Mouse (Mus musculus) neural tube, embryonic 13.5 days (tissue): ENCODE measurements around the gene Gnpat. TPM values are rescaled to one million over a fixed set of nuclear protein-coding genes. Genes with fewer than 3 reads are reported as not detected.

ENCODE experiments used
- ATAC-seq: fragments of 200-750 bp; cut with Nextera tagmentation; 2 replicates; pipeline ENCODE4 v1.8.0; 2017; ENCODE audit warnings: low read depth, mild to moderate bottlenecking, moderate TSS enrichment, moderate library complexity
- H3K27ac ChIP-seq: fragments of 300-500 bp; sonication (generic); replicated peaks from 2 replicates; pipeline ENCODE4 v1.5.1; 2015; ENCODE audit warnings: moderate library complexity, mild to moderate bottlenecking, inconsistent platforms
- H3K27me3 ChIP-seq: fragments of 300-500 bp; sonication (generic); 2 replicates; pipeline ENCODE4 v1.6.1; 2015; ENCODE audit warnings: mild to moderate bottlenecking, inconsistent platforms
- H3K36me3 ChIP-seq: fragments of 300-500 bp; sonication (generic); 2 replicates; pipeline ENCODE4 v1.6.1; 2015; ENCODE audit warnings: mild to moderate bottlenecking, inconsistent platforms
- H3K4me1 ChIP-seq: fragments of 300-500 bp; sonication (generic); replicated peaks from 2 replicates; pipeline ENCODE4 v1.6.1; 2015; ENCODE audit warnings: inconsistent platforms
- H3K4me2 ChIP-seq: fragments of 300-500 bp; sonication (generic); 2 replicates; pipeline ENCODE4 v1.6.1; 2015; ENCODE audit warnings: inconsistent platforms, mild to moderate bottlenecking, moderate library complexity
- H3K4me3 ChIP-seq: fragments of 300-500 bp; sonication (generic); 2 replicates; pipeline ENCODE4 v1.5.1; 2015; ENCODE audit warnings: mild to moderate bottlenecking, inconsistent platforms
- H3K9ac ChIP-seq: fragments of 300-500 bp; sonication (generic); 2 replicates; pipeline ENCODE4 v1.6.1; 2015; ENCODE audit warnings: moderate library complexity, mild to moderate bottlenecking, inconsistent platforms
- H3K9me3 ChIP-seq: fragments of 300-500 bp; sonication (generic); 2 replicates; pipeline ENCODE4 v1.6.1; 2016; ENCODE audit warnings: inconsistent platforms
- WGBS: fragments of 180-500 bp; shearing (Covaris S2); methylation state at CpG from one replicate; pipeline ENCODE4 v1.1.7; 2015; 5-methylcytosine and 5-hydroxymethylcytosine counted together
- polyA plus RNA-seq: library from polyadenylated mRNA; unstranded; fragments of >200 nt; fragmentation: Nextera tagmentation; extraction: Ambion mirVana; gene quantifications from 2 replicates; pipeline ENCODE4 v1.2.1, GENCODE M21; 2015

The Gnpat gene
- polyA plus RNA-seq, 1 experiment from 2014 or later, result 80.4 TPM

DNA sequence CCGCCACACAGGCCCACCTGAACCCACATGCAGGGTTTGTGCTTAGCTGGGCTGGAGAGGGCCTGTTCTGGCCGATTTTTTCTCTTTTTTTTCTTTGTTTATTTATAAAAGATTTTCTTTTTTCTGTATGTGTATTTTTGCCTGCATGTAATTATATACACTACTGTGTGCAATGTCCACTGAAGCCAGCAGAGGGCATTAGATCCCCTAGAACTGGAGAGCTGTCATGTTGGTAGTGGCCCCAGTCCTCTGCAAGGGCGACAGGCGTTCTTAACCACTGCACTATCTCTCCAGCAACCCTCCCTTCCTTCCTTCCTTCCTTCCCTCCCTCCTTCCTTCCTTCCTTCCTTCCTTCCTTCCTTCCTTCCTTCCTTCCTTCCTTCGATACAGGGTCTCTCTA, 25.6 kb downstream of the Gnpat start:
- Histone ChIP-seq H3K27me3 (no peaks in the 10 kb centered on the region), H3K4me3 (no peak overlapping the region), H3K9me3 (0 out of 2 replicates have a peak, but pooled peaks cover 7% of the 10 kb centered on the region), H3K9ac (no peak overlapping the region), H3K36me3 (peaks cover 92% of the 10 kb centered on the region), H3K27ac (no peak overlapping the region), H3K4me2 (no peak overlapping the region), H3K4me1 (0 out of 2 replicates have a peak, but pooled peaks cover 3% of the 10 kb centered on the region)
- 96% methylated on average over 5 of the region's 5 CpGs for WGBS
- no peak for ATAC-seq

DNA sequence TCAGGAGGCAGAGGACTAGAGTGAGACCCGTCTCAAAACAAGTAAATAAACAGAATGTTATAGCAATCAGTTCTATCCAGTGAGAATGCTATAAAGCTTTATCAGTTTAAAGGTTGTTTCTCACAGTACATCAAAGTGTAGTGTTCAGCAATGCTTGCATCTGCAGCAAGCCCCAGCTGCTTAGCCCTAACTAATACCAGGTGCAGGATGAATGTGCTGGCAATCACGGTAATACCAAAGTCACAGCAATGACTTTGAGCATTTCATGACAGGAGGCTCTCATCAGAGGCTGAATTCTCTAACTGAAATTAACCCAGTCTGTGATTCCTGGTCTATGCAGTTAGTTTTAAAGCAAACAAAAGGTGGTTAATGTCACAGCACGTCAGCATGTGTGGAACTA, 29.8 kb downstream of the Gnpat start:
- H3K4me3 ChIP-seq, result no peak overlapping the region
- H3K36me3 ChIP-seq, result peaks cover 77% of the 10 kb centered on the region
- H3K9ac ChIP-seq, result no peak overlapping the region
- 0 out of 2 replicates have a peak, but pooled peaks cover 7% of the 10 kb centered on the region for H3K9me3 ChIP-seq
- peaks cover 34% of the 10 kb centered on the region for H3K4me1 ChIP-seq
- 80% methylated on average over 3 of the region's 3 CpGs for WGBS
- no peak for ATAC-seq
- H3K27ac ChIP-seq, result no peak overlapping the region
- no peaks in the 10 kb centered on the region for H3K27me3 ChIP-seq
- H3K4me2 ChIP-seq, result no peak overlapping the region

DNA sequence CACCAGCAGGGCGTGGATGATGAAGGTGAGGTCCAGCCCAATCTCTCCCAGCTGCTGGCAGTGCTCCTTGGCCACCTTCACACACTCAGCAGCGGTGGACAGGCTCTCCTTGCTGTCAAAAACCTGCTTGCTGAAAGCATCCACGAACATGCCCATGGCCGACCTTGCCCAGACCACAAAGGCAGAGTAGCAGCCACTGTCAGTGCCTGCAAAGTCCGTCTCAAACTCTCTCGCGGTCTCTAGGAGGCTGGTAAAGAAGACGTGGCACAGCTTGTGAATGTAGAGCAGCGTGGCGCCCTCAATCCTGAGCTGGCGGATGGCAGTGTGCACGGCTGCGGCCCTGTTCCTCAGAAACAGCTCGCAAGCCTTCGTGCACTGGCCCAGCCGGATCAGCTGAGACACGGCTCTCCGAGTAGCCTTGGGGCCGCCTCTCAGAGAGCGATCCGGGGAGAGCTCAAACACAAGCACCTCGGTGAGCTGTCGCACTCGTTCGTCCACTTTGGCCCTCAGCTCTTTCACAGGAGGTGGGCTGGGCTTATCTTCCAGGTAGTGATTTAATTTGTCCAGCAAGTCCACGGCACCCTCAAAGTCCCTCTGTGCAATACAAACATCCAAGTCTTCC, 33.3 kb downstream of the Gnpat start:
- peak overlapping the region; percentile 98 for H3K4me3 ChIP-seq
- no peak for ATAC-seq
- peak overlapping the region; percentile 99 for H3K4me2 ChIP-seq
- 91% methylated on average over 26 of the region's 26 CpGs for WGBS
- H3K4me1 ChIP-seq, result peaks cover 47% of the 10 kb centered on the region
- no peaks in the 10 kb centered on the region for H3K27me3 ChIP-seq
- peaks cover 61% of the 10 kb centered on the region for H3K36me3 ChIP-seq
- no peaks in the 10 kb centered on the region for H3K9me3 ChIP-seq
- H3K27ac ChIP-seq, result no peak overlapping the region
- H3K9ac ChIP-seq, result peak overlapping the region; percentile 89

DNA sequence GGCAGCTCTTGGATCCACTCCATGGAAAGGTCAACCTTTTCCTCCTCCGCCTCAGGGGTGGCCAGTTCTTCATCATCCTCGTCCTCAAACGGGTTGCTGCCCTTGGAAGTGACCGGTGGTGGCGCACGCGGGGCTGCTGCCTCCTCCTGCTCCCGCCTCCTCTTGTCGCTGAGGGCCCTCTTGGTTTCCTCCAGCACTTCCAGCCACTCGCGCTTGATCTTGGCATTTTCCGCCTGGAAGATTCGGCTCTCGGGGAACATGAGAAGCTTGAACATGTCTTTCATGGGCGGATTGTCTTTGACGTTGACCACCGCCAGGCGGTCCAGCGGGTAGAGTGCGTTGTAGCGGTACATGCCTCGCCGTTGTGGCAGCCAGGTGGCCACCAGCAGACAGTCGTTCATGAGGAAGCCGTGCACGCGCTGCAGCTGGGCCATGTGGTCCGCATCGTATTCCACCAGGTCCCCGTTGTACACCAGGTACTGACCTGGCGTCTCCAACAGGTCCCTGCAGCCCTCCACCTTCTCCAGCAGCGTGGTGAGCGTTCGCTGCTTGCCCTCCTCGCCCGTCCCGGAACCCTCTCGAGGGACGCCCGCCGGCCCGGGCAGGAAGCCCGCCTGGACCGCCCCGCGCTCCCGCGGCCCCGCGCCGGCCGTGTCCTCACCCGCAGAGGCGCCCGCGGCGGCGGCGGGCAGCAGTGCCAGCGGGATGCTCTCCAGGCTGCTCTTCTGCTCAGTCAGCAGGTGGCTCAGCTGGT, 34.0 kb downstream of the Gnpat start:
- Histone ChIP-seq H3K9ac (peak overlapping the region; percentile 89), H3K4me1 (peaks cover 47% of the 10 kb centered on the region), H3K36me3 (peaks cover 60% of the 10 kb centered on the region), H3K27me3 (no peaks in the 10 kb centered on the region), H3K4me2 (peak overlapping the region; percentile 99), H3K9me3 (no peaks in the 10 kb centered on the region), H3K4me3 (peak overlapping the region; percentile 98), H3K27ac (peak overlapping the region; percentile 86)
- 1% methylated on average over 60 of the region's 60 CpGs for WGBS
- ATAC-seq, result peak; percentile 57

DNA sequence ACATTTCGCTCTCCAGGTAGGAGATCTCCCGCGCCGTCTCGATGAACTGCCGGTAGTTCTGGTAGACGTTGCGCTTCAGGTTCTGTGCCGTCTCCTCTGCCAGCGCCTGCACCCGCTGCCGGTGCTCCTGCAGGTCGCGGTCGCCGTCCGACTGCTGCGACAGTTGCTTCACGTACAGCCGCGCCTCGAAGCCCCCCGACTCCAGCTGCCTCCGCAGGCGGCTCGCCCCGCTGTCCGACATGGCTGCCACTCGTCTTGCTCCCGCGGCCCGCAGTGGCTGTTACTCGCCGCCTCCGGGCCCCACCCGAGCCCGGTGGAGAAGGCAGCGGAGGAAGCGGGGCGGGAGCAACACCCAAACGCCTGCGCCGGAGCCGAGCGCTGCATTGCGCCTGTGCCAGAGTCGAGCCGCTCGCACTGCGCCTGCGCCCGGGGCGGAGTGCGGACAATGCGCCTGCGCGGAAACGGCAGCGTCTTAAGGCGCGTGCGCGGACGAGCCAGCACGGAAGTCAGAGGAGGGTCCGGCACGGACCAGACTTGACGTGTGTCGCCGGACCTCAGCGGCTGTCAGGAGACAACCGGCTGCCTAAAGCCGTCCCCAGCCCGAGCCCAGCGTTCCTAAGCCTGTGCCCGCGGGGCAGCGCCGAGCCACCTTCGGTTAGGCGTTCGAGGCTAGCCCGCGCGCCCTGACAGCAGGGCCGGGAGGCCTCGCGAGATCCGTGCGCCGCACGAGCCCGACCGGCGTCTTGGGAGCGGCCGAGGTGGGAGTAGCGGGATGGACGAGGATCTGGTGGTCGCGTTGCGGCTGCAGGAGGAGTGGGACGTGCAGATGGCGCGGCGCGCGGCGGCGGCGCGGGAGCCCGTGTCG, 34.8 kb downstream of the Gnpat start, which contains the start of the genes Exoc8 and Sprtn:
Exoc8 (minus strand) TSS at position 320 of the 865 bp plus-strand sequence.
Sprtn (plus strand) TSS at position 501 of the 865 bp plus-strand sequence.
- Histone ChIP-seq H3K4me3 (peak within 1 kb of the TSS; percentile 98), H3K27ac (peak within 1 kb of the TSS; percentile 86), H3K9me3 (no peaks in the 10 kb centered on the region), H3K4me1 (peaks cover 47% of the 10 kb centered on the region), H3K9ac (peak within 1 kb of the TSS; percentile 89), H3K4me2 (peak within 1 kb of the TSS; percentile 99), H3K36me3 (peaks cover 62% of the 10 kb centered on the region), H3K27me3 (no peaks in the 10 kb centered on the region)
- ATAC-seq, result peak; percentile 90
- WGBS, result under 1% methylated on average over 114 of the region's 114 CpGs

DNA sequence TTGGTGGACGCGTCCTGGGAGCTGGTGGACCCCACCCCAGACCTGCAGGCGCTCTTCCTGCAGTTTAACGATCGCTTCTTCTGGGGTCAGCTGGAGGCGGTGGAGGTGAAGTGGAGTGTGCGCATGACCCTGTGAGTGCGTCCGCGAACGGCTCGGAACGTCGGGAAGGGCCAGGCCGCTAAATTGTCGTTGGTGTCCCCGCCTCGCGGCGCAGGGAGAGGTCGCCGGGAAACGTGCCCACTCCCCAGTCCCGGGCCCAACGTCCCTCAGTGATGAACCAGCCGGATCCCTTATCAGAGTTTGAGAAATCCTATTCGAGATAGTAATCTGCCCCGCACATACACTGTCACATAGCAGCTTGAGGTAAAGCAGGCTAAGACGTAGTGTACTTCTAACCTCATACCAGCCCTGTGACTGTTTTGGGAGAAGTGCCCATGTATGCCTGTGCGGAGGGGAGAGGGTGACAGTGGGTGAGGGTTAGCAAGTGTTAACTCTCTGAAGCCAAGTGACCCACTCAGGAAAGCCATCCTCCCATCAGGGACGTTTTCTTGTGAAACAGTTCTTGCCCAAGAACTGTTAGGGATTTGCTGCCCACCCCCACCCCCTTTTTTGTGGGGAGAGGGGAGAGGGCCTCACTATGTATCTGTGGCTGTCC, 35.5 kb downstream of the Gnpat start:
- Histone ChIP-seq H3K27me3 (no peaks in the 10 kb centered on the region), H3K4me3 (peak overlapping the region; percentile 98), H3K27ac (peak overlapping the region; percentile 86), H3K4me1 (peaks cover 44% of the 10 kb centered on the region), H3K4me2 (peak overlapping the region; percentile 99), H3K36me3 (peaks cover 66% of the 10 kb centered on the region), H3K9ac (peak overlapping the region; percentile 89), H3K9me3 (no peaks in the 10 kb centered on the region)
- ATAC-seq, result peak; percentile 10; the same call in 1 of the 2 replicates
- WGBS, result 6% methylated on average over 31 of the region's 31 CpGs

DNA sequence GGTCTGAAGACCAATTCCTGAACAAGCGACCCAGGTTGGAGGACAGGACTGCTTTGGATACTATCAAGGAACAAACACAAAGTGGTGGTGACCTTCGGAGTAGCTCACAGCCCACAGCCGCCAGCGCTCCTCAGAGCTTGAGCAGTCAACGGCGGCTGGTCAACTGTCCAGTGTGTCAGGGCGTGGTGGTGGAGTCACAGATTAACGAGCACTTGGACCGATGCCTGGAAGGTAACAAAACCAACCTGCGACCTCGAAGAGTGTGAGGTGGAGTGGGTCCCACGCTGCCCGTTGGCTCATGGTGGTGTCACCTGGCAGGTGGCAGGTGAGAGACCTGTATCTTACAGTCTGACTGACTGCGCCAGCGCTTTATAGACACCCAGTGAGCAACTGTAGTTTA, 40.4 kb downstream of the Gnpat start:
- WGBS, result 95% methylated on average over 15 of the region's 15 CpGs
- Histone ChIP-seq H3K4me1 (peaks cover 30% of the 10 kb centered on the region), H3K9me3 (no peaks in the 10 kb centered on the region), H3K27ac (no peak overlapping the region), H3K27me3 (no peaks in the 10 kb centered on the region), H3K36me3 (peaks cover 80% of the 10 kb centered on the region), H3K9ac (no peak overlapping the region), H3K4me3 (no peak overlapping the region), H3K4me2 (no peak overlapping the region)
- ATAC-seq, result no peak

DNA sequence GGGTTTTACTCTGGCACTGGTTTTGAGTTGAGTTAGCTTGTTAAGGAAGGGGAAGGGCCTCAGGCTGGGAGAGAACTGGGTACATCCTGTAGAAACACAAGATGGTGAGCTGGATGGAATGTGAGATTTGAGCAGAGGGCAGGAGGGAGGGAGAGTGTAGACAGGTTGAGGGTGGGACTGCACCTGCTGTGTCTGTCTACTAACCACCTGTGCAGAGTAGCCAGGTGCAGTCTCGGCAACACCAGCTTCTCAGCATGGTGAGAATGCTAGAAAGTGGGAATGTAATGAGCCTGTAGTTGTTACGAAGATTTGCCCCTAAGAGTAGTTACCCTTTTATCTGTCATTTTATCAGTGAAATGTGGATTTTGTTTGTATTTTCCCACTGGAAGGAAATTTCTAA, 42.6 kb downstream of the Gnpat start:
- no peaks in the 10 kb centered on the region for H3K27me3 ChIP-seq
- peaks cover 17% of the 10 kb centered on the region for H3K4me1 ChIP-seq
- peaks cover 89% of the 10 kb centered on the region for H3K36me3 ChIP-seq
- 83% methylated on average over 2 of the region's 2 CpGs for WGBS
- H3K4me2 ChIP-seq, result no peak overlapping the region
- no peak overlapping the region for H3K4me3 ChIP-seq
- no peak overlapping the region for H3K27ac ChIP-seq
- no peak overlapping the region for H3K9ac ChIP-seq
- ATAC-seq, result no peak
- no peaks in the 10 kb centered on the region for H3K9me3 ChIP-seq

DNA sequence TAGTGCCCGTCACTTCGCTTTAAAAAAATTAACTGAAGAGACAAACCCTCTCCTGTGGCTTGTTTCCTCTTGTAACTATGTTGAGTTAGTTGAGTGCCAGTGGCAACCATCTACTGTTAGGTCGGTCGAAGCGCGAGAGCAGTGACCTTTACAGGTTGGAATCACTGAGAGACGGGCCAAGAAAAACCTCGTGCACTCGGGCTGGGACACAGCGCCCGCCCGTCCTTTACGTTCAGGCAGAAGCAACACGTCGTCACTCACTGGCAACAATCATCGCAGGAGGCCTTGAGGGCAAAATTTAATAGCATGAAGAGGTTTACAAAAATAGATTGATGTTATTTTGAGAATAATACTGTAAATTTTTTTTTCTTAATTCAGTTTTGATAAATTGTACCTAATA, 47.1 kb downstream of the Gnpat start:
- Histone ChIP-seq H3K27me3 (no peaks in the 10 kb centered on the region), H3K9me3 (no peaks in the 10 kb centered on the region), H3K9ac (no peak overlapping the region), H3K4me3 (no peak overlapping the region), H3K27ac (no peak overlapping the region), H3K36me3 (peaks cover 94% of the 10 kb centered on the region), H3K4me1 (peaks cover 8% of the 10 kb centered on the region), H3K4me2 (no peak overlapping the region)
- ATAC-seq, result no peak
- 93% methylated on average over 16 of the region's 16 CpGs for WGBS

DNA sequence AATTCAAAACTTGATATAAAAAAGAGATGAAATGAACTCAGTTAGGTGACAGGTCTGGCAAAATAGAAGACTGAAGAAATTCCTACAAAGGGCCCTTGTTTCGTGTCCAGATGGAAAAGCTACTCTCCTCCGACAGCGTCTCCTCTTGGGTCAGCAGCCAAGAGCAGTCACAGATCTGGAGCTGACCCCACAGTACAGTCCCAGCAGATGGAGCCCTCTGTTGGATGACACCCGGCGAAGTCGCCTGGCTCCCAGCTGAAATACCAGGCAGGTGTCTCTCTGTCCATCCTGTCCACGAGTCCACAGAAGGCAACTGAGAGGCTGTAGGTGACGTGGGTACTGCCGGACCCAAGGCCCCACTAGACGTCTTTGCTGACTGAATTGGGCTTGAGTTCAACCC, 47.5 kb downstream of the Gnpat start:
- Histone ChIP-seq H3K9me3 (no peaks in the 10 kb centered on the region), H3K27ac (no peak overlapping the region), H3K9ac (no peak overlapping the region), H3K4me3 (no peak overlapping the region), H3K4me2 (no peak overlapping the region), H3K4me1 (peaks cover 5% of the 10 kb centered on the region), H3K27me3 (no peaks in the 10 kb centered on the region), H3K36me3 (peaks cover 96% of the 10 kb centered on the region)
- 85% methylated on average over 10 of the region's 10 CpGs for WGBS
- ATAC-seq, result no peak

DNA sequence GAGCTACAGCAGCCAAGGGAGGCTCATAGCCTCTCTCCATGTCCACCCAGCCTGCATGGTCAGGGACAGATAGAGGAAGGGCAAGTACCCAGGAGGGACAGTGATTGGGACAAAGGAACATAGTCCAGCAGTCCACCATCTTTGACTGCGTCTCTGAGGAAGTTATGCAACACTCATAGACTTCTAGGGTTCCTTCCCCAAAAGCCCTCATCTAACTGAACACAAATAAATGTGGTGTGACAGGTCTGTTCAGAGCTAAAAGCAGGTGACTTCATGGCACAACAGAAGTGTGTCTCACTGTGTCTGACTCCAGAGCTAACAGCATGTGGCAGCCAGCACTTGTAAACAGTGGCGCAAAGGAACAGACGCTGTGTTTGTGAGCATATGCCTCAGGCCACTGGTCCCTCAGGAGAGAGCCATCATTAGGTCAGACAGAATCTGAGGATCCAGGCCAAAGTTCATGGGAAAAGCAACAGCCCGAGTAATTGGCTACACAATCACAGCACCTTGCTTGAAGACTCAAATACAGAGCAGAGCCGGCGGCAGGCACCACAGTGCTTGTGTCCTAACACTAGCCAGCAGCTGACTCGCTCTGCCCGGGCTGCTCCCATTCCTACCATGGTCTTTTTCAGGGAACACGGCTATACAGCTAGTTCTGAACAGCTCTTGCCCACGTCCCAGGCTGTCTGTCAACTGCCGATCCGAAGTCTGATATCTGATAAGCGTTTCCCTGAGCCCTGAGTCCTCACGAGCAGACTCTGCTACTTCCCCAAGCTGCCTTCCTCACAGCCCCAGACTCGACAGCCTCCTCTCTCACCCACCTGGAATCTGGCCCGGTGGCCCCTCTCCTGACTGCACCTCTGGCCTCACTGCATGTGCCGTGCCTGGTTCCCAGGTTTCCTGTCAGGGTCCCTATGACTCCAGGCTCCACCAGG, 49.4 kb downstream of the Gnpat start:
- Histone ChIP-seq H3K27me3 (no peaks in the 10 kb centered on the region), H3K4me2 (no peak overlapping the region), H3K9me3 (no peaks in the 10 kb centered on the region), H3K9ac (no peak overlapping the region), H3K36me3 (peaks cover 83% of the 10 kb centered on the region), H3K4me1 (no peaks in the 10 kb centered on the region; the same call in 1 of the 2 replicates), H3K4me3 (no peak overlapping the region), H3K27ac (no peak overlapping the region)
- WGBS, result 75% methylated on average over 17 of the region's 17 CpGs
- ATAC-seq, result no peak
